Mouse (Mus musculus) testis, adult 10 weeks (tissue): Measurements from ENCODE around the gene Slitrk4. TPM values are rescaled to one million over a fixed set of nuclear protein-coding genes. Genes with fewer than 3 reads are reported as not detected.

ENCODE experiments used
- polyA plus RNA-seq: library from polyadenylated mRNA; stranded (reverse); fragments of 350-450 nt; fragmentation: Illumina TruSeq; extraction: RNeasy Lipid Tissue Mini Kit (QIAGEN cat#74804); gene quantifications from one replicate; pipeline ENCODE4 v1.2.3, GENCODE M21; 2014; ENCODE audit warnings: low read depth, low replicate concordance

Slitrk4 gene
- 0.06 TPM for polyA plus RNA-seq

GRCm38 (mm10) chrX:64276290-64277125, at the start of gene Slitrk4:
Gene Slitrk4 (minus strand): TSS chrX:64276996.

Other genes starting within 250 kb of the Slitrk4 start
- gene Gm6760, start 124.8 kb downstream of the Slitrk4 start, polyA plus RNA-seq = 441 TPM
- gene 3830417A13Rik, start 103.4 kb downstream of the Slitrk4 start, polyA plus RNA-seq = 43.6 TPM